Mouse (Mus musculus): ENCODE measurements around the gene Hnrnpc.

Gene Hnrnpc

GRCm38 (mm10) chr14:52103856-52104676 lies at the start of gene Hnrnpc:
TSS of gene Hnrnpc (minus strand) at chr14:52104028.
- DNase-seq (ENCODE audit: low spot score in 2 of 2), result peak; percentile 100

GRCm38 (mm10) chr14:52152613-52153012 lies 48.8 kb upstream of the Hnrnpc start:
- no peak for DNase-seq (ENCODE audit: low spot score in 2 of 2)

DNA sequence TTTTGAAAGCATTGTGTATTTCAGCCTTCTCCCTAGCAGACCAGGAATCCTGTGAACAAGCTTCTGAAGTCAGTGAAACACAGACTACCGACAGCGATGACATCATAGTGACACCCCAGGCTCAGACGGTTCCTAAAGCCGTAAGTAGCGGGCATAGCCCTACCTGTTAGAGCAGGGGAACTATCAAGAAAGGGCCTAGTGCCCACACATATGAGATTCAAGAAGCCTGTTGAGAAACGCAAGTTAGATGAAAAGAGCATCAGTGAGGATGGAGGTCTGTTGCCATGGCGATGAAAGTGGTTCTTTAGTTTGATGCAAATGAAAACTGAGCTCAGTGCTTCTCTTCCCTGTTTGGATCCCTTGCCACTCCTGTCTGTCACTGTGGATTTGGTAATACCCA lies 48.4 kb upstream of the Hnrnpc start:
- no peak for DNase-seq (ENCODE audit: low spot score in 2 of 2)

GRCm38 (mm10) chr14:52149888-52150287 lies 46.1 kb upstream of the Hnrnpc start:
- DNase-seq (ENCODE audit: low spot score in 2 of 2), result no peak

GRCm38 (mm10) chr14:52146540-52146939 lies 42.7 kb upstream of the Hnrnpc start:
- DNase-seq (ENCODE audit: low spot score in 2 of 2), result no peak

- no peak for DNase-seq (ENCODE audit: low spot score in 2 of 2)
These were observed 40.3 kb upstream of the Hnrnpc start for GRCm38 (mm10) chr14:52144165-52144564.

DNA sequence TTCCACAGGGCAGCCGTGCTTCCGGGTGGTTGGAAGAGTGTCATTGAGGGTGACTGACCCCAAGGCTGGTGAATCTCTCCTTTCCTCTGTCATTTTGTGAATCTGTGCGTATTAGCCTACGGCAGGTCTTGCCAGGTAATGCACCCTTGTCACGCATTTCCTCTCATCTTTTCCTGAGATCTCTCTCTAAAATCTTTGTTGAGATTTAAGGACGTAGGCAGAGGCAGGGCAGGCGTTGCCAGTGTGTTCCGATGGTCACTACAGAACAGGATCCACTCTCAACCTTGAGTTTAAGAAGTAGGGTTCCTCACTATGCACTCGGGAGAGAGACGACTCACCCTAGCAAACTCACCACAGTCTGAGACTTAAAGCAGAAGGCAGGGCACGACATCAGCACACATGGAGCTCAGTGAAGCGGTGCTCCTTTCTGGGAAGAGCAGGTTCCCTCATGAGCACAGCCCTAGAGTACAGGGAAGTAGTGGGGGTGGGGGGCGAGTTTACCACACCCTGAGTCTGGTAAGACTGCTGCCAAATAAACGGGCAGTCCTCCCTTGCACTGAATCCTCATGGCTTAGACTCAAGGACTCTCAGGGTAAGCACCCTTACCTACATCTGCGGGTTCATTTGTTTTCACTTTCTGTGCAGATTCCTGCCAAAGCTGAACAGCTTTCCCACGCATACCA lies 37.8 kb upstream of the Hnrnpc start:
- no peak for DNase-seq (ENCODE audit: low spot score in 2 of 2)

- no peak for DNase-seq (ENCODE audit: low spot score in 2 of 2)
These were observed 37.0 kb upstream of the Hnrnpc start for GRCm38 (mm10) chr14:52140577-52141444.

- no peak for DNase-seq (ENCODE audit: low spot score in 2 of 2)
These were observed 29.8 kb upstream of the Hnrnpc start for GRCm38 (mm10) chr14:52133584-52133983.

DNA sequence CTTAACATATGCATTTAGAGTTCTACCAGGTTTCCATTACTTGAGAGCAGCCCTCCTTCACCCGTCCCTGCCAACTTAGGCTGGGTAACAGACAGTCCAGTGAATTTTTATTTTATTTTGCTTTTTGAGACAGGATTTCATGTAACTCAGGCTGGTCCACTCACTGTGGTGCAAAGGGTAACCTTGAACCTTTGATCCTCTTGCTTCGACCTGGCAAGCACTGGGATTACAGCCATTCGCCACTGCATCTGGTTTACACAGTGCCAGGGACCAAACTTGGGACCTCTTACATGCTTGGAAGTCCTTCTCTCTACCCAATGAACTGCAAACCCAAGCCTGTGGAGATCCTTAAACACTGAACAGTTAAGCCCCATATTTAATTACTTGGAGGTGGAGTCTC lies 20.8 kb upstream of the Hnrnpc start:
- no peak for DNase-seq (ENCODE audit: low spot score in 2 of 2)

DNA sequence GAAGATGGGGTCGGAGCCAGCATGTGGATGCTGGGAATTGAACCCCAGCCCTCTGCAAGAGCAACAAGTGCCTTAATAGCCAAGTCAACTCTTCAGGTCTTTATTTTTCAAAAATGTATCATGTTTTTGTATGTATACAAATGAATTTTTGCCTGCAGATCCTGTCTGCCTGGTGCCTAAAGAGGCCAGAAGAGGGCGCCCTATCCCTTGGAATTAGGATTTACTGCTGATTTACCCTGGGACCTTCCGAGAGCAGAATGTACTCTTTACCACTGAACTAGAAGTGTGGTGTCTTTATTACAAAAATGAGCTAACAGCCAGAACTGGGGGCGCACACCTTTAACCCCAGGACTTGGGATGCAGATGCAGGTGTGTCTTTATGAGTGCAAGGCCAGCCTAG lies 20.1 kb upstream of the Hnrnpc start:
- DNase-seq (ENCODE audit: low spot score in 2 of 2), result peak; percentile 46 to 68

GRCm38 (mm10) chr14:52120169-52120568 lies 16.3 kb upstream of the Hnrnpc start:
- no peak for DNase-seq (ENCODE audit: low spot score in 2 of 2)

- DNase-seq (ENCODE audit: low spot score in 2 of 2), result peak in 1 of 2 experiments; percentile 49
These were observed 15.2 kb upstream of the Hnrnpc start for GRCm38 (mm10) chr14:52118823-52119608.

DNA sequence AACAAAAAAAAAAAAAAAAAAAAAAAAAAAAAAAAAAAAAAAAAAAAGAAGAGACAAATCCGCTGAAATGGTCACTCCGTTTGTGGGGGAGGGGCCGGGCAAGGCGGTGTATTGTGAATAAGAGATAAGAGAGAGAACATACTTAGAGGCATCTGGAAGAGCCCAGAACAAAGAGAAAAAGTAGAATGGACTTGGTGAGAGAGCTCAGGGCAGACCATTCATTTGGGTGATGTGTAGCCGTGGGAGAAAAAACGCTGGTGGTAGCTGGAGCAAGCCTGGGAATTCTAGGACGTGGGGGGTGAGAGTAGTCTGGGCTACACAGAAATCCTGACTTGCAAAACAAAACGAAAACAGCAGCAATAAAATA lies 14.6 kb upstream of the Hnrnpc start:
- no peak for DNase-seq (ENCODE audit: low spot score in 2 of 2)

- DNase-seq (ENCODE audit: low spot score in 2 of 2), result no peak
These were observed 13.4 kb upstream of the Hnrnpc start for GRCm38 (mm10) chr14:52117241-52117640.

- DNase-seq (ENCODE audit: low spot score in 2 of 2), result no peak
These were observed 10.3 kb upstream of the Hnrnpc start for GRCm38 (mm10) chr14:52114101-52114500.

DNA sequence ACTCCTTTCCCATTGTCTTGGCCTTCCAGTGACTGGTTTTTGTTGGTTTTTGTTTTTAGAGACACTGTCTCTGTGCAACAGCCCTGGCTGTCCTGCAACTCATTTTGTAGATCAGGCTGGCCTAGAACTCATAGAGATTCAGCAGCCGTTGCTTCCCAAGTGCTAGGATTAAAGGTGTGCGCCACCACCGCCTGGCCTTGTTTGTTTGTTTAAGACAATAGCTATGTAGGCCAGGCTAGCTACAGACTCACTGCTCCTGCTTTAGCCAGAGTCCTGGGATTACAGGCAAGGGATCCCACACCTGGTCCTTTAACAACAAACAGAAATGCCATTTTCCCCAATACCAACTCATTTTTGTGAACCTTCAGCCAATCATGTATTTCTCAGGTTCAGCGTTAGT lies 6.5 kb upstream of the Hnrnpc start, which contains the start of gene Rpgrip1:
Gene Rpgrip1 (plus strand): TSS at position 359 of the 400 bp plus-strand sequence.
- no peak for DNase-seq (ENCODE audit: low spot score in 2 of 2)

GRCm38 (mm10) chr14:52108025-52108424 lies 4.2 kb upstream of the Hnrnpc start:
- no peak for DNase-seq (ENCODE audit: low spot score in 2 of 2)

GRCm38 (mm10) chr14:52106741-52107140 lies 2.9 kb upstream of the Hnrnpc start:
- no peak for DNase-seq (ENCODE audit: low spot score in 2 of 2)

DNA sequence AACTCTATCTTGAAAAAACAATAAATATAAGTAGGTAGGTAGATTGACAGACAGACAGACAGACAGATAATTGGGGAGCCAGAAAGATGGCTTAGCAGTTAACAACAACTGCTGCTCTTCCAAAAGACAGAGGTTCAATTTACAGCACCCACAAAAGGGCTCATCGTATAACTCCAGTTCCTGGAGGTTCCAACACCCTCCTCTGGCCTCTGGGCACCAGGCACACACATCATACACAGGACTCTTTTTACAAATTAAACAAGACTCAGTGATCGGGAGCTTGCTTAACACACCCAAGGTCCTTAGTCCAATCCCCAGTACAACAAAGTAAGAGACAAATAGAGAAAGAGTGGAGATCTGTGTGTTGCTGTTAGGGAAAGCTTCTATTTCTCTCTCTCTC lies 1.5 kb upstream of the Hnrnpc start:
- DNase-seq (ENCODE audit: low spot score in 2 of 2), result no peak

- DNase-seq (ENCODE audit: low spot score in 2 of 2), result no peak
These were observed 953 bp upstream of the Hnrnpc start for GRCm38 (mm10) chr14:52104677-52105285.
